Mouse (Mus musculus) forelimb bud, embryonic 11.5 days (tissue): ENCODE data around the gene Enpp1.
"Not testable (repeated sequence)": the region's sequence is repeated elsewhere in the genome, so short reads cannot be mapped to it uniquely, and the experiment has no call there.

Source experiments
- DNase-seq: peaks from one replicate; pipeline ENCODE4 v3.0.0-alpha.2; 2012; ENCODE audit warnings: low read depth, low spot score

The Enpp1 gene

GRCm38 (mm10) chr10:24638306-24639070, 73.5 kb downstream of the Enpp1 start:
- no peak for DNase-seq

- DNase-seq, result no peak
Observed at GRCm38 (mm10) chr10:24636986-24637385, 75.0 kb downstream of the Enpp1 start.

GRCm38 (mm10) chr10:24635884-24636283, 76.1 kb downstream of the Enpp1 start:
- no peak for DNase-seq

- DNase-seq, result no peak
Observed at GRCm38 (mm10) chr10:24635331-24635815, 76.6 kb downstream of the Enpp1 start.

- no peak for DNase-seq
Observed at GRCm38 (mm10) chr10:24634288-24634687, 77.7 kb downstream of the Enpp1 start.

GRCm38 (mm10) chr10:24631122-24631521, 80.8 kb downstream of the Enpp1 start:
- DNase-seq, result no peak

- peak; percentile 74 for DNase-seq
Observed at GRCm38 (mm10) chr10:24630469-24631081, 81.4 kb downstream of the Enpp1 start.

- no peak for DNase-seq
Observed at GRCm38 (mm10) chr10:24629086-24629720, 82.8 kb downstream of the Enpp1 start.

GRCm38 (mm10) chr10:24628466-24628865, 83.5 kb downstream of the Enpp1 start:
- no peak for DNase-seq

- no peak for DNase-seq
Observed at GRCm38 (mm10) chr10:24627262-24627661, 84.7 kb downstream of the Enpp1 start.

- peak; percentile 92 for DNase-seq
Observed at GRCm38 (mm10) chr10:24625060-24625701, 86.8 kb downstream of the Enpp1 start.

- peak; percentile 71 for DNase-seq
Observed at GRCm38 (mm10) chr10:24622586-24622985, 89.4 kb downstream of the Enpp1 start.

- DNase-seq, result peak; percentile 64
Observed at GRCm38 (mm10) chr10:24621572-24621971, 90.4 kb downstream of the Enpp1 start.

GRCm38 (mm10) chr10:24616572-24616971, 95.4 kb downstream of the Enpp1 start:
- DNase-seq, result not testable (repeated sequence)

- DNase-seq, result no peak
Observed at GRCm38 (mm10) chr10:24615799-24616198, 96.2 kb downstream of the Enpp1 start.

- DNase-seq, result no peak
Observed at GRCm38 (mm10) chr10:24614726-24615125, 97.2 kb downstream of the Enpp1 start.

GRCm38 (mm10) chr10:24609766-24610165, 102.2 kb downstream of the Enpp1 start:
- no peak for DNase-seq

- DNase-seq, result no peak
Observed at GRCm38 (mm10) chr10:24609146-24609545, 102.8 kb downstream of the Enpp1 start.

- DNase-seq, result no peak
Observed at GRCm38 (mm10) chr10:24603727-24604126, 108.2 kb downstream of the Enpp1 start.

GRCm38 (mm10) chr10:24603035-24603434, 108.9 kb downstream of the Enpp1 start:
- no peak for DNase-seq

GRCm38 (mm10) chr10:24599802-24600201, 112.2 kb downstream of the Enpp1 start:
- DNase-seq, result no peak

- DNase-seq, result no peak
Observed at GRCm38 (mm10) chr10:24598693-24599092, 113.3 kb downstream of the Enpp1 start.
